Mouse (Mus musculus): ENCODE results near the gene Meaf6.

The Meaf6 gene

DNA sequence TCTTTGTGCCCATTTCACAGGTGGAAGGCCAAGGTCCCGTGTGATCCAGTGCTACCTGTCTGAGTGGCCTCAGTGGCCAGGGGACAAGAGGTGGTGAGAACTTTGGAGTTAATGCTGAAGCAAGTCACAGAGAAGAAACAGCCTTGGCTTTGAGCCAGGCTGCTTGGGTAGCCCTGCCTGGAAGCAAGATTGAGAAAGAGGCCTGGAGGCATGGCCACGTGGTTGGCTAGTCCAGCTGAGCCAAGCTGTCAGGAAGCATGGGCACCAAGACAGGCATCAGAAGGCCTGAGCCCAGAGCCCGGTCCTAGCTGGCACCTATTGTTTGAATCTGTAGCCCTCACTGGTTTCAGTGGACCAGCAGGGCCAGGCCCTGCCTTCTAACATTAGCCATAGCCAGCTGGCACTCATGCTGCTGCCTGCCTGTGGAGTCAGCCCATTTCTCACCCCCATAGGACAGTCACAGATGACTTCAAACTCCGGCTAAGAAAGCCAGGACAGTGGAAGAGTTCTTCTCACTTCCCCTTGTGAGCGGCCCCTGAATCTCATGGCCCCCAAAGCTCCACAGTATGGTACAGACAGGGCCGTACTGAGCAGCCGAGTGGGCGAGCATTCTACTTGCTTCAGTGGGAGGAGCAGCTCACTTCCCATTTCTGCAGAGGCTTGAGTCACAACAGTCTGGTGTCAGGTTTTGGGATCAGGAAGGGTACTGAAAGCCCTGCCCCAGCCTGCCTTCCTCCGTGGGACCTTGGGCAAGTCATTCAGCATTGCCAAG lies 31.3 kb downstream of the Meaf6 start:
- peak; percentile 60 to 85 for DNase-seq (ENCODE audit: low spot score in 2 of 2)

DNA sequence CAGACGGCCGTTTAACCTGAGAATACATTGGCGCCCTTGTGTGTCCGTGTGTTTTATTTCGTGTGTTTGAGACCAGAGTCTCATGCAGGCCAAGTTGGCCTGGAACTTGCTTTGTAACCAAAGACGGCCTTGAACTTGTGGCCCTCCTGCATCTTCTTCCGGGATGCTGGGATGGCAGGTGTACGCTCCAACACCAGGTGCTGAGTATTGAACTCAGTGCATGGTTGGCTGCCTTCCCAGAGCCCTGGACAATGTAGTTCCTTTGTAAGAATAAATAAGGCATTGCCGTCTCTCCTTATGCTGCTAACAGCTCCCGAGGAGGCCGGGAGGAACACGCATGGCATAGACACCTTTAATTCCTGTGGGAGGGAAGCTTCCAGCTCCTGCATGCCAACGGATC lies 32.0 kb downstream of the Meaf6 start:
- no peak for DNase-seq (ENCODE audit: low spot score in 2 of 2)

DNA sequence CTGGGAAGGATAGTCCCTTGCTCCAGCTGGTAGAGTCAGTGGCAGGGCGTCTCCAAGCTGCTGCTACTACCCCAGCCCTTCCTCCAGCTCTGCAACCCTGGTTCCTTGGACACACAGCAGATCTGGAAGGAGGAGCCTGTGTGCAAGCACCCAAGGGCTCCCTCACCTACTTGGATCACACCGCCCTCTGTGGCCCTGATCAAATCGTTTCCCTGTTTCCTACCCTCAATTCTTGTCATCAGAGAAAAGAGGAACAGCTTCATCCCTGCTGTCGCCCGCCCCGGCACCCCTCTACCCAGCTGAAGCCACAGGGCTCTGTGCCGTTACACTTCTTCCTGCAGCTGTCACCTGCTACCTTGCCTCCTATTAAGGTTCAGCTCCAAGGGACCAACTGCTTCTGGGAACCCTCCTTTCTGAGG lies 33.0 kb downstream of the Meaf6 start:
- peak in 1 of 2 experiments; percentile 48 for DNase-seq (ENCODE audit: low spot score in 2 of 2)

DNA sequence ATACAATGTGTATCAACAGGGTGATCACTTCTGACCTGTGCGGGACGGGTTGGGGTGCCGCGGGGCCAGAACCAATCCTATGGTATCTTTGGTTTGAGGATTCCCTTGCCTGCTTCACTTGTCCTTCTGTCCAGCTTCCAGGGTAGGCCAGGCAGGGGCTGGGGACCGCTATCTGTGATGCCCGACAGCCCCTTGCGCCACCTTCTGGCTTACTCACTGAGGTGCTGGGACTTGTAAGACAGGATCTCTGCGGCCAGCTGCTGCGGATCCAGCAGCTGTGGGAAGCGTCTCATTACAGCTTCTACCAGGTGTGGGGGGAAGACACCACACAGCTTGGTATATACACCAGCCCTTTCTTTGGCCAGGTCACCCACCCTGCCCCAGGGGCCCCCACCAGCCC lies 34.1 kb downstream of the Meaf6 start:
- no peak for DNase-seq (ENCODE audit: low spot score in 2 of 2)

DNA sequence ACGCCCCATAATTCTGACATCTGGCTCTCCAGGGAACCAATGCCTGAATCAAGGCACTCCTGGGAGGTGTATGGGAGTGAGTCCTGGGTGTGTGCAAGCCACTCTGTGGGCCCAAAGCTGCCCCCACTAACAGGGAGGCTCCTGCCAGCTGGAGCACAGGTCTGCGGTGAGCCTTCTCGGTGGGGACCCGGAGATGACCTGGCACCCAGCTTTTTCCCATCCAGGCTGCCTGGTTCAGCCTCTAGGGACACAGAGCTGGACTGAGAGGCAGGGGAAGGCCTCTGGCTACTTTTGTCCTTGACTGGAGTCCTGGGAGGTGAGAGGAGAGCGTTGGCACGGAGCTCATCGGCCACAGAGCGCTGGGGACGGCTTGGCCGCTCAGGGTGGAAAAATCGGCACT lies 34.8 kb downstream of the Meaf6 start:
- no peak for DNase-seq (ENCODE audit: low spot score in 2 of 2)

DNA sequence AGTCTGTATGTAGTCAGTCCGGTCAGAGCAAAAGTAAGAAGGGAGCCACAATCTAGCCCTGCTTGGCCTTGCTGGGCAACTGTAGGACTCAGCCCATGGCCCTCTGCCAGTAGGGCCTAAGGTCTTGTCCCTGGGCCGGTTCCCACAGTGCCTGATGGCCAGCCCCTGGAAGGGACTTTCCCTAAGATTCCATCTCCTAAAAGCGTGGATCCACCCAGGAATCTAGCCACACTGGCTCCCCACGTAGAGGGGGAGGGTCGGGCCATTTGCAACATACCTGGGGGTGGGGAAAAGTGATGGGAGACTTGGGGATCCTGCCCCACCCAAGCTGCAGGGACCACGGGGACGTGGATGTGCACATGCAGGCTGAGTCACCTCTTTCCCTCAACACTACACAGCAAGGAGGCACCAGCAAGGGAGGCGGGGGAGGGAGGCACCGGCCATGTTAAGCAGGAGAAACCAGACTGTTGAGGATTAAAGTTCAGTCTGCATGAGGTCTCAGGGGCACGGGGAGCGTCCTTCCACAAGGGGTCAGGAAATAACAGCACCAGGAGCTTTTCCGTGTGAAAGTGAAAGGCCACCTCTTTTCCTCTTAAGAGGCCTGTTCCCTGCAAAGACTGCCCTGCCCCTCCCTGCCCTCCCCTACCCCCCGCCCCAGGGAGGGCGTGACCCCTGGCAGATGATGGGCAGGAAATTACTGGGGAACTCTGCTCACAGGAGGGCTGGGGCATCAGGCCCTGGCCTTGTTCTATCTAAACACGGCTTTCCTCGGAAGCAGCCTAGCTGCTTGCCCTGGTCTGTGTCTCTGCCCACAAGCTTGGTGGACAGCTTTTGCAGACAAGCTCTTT lies 37.7 kb downstream of the Meaf6 start:
- peak; percentile 78 to 82 for DNase-seq (ENCODE audit: low spot score in 2 of 2)

DNA sequence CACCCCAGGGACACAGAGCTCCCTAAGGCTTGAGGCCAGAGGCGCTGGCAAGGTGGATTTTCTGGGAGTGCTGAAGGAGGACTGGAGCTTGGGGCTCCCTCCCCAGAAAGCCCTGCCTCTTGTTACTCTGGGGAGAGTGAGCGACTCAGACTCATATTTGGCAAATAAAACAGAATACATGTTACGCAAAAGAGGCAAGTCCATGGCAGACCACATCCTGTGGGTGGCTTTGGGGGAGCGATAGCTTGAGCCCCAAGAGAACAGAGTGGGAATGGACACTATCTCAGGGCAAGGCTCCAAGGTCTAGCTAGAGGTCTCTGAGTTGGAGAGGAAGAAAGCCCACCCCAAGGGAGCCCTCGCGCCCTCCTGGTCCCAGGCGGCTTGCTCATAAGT lies 38.3 kb downstream of the Meaf6 start:
- peak; percentile 10 to 64 for DNase-seq (ENCODE audit: low spot score in 2 of 2)

DNA sequence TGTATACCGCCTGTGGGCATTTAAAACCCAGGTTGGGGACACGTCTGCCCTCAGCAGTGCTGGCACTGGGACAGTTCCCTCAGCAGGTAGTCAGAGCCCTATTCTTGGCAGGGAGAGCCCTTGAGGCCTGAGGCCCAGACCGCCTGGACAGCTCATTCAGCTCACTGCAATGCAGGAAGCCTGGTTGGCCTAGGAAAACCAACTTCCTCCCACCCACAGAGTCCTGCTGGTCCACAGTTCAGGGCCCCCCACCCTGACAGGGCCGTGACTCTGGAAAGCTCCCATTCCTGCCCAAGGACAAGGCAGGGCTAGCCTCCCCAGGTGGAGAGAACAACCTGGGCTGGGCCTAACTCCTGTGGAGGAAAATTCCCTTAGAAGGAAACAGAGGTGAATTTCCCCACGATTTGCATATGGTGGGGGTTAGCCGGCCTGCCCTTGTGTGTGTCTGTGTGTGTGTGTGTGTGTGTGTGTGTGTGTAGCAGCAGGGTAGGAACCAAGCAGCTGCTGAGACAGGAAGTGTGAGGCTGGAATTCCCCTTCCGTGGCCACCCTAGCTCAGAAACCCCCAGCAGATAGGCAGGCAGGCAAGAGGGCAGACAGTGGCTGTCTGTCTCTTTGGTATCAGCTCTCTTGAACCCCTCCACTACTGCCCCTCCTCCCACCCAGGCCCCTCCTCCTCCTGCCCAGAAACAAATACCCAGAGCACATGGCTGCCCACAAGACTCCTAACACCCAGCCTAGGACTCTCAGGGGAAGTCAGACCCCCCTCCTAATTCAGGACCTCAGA lies 39.7 kb downstream of the Meaf6 start:
- peak in 1 of 2 experiments; percentile 20 for DNase-seq (ENCODE audit: low spot score in 2 of 2)

DNA sequence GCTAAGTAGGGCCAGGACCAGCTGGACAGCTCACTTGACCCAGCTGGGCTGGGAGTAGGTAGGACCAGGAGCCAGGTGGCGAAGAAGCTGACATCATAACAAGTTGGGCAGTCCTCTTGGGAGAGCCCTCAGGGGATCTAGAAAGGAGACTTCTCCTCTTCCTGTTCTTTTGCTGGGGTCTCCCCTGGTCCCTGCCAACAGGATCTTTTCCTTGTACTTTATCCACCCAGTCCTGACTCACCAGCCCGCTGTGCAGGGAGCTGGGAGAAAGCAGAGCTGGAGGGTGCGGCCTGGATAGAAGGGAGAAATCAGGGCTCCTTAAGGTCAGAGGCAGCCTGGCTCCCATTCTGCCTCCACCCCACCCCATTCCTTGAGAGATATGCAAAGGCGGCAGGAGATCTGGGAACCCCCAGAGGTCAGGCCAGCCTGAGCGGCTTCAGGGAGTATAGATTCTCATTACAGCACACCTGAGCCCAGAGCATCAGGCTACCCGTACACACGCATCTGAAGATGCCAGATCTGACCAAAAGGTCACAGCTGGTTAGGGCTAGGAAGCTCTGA lies 40.5 kb downstream of the Meaf6 start:
- DNase-seq (ENCODE audit: low spot score in 2 of 2), result peak; percentile 26

DNA sequence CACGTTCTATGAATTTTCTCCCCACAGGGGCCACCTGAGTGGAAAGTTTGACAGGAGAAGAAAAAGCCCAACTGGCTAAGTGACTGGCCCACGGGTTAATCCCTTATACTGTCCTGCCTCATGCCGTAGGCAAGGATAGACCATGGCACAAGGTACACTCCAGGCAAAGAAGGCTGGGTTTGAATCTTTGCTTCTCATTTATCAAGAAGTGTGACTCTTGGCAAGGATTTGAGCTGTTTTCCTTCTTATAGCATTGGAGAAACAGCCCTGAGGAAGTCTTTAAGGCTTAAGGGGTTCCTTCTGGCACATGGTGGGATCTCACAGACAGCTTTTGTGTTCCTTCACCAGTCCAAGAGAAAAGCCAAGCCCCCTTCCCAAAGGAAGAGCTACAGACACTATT lies 41.3 kb downstream of the Meaf6 start:
- DNase-seq (ENCODE audit: low spot score in 2 of 2), result no peak

DNA sequence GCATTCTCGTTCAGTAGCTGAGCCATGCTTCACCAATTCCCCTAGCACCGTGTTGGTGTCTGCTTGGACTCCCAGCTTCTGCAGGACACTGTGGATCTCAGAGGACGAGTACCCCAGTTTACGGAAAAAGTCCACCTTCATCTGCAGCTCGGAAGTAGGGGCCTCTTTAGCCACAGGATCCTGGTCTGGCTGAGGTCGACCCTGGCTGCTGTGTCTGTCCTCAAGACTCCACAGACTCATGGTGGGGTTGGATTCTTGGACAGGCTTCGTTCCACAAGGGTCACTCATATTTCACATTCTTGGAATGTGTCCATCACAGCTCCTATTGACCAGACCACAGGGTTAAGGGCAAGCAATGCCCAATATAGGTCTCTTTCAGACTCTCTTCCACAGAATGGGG lies 41.8 kb downstream of the Meaf6 start:
- DNase-seq (ENCODE audit: low spot score in 2 of 2), result no peak

DNA sequence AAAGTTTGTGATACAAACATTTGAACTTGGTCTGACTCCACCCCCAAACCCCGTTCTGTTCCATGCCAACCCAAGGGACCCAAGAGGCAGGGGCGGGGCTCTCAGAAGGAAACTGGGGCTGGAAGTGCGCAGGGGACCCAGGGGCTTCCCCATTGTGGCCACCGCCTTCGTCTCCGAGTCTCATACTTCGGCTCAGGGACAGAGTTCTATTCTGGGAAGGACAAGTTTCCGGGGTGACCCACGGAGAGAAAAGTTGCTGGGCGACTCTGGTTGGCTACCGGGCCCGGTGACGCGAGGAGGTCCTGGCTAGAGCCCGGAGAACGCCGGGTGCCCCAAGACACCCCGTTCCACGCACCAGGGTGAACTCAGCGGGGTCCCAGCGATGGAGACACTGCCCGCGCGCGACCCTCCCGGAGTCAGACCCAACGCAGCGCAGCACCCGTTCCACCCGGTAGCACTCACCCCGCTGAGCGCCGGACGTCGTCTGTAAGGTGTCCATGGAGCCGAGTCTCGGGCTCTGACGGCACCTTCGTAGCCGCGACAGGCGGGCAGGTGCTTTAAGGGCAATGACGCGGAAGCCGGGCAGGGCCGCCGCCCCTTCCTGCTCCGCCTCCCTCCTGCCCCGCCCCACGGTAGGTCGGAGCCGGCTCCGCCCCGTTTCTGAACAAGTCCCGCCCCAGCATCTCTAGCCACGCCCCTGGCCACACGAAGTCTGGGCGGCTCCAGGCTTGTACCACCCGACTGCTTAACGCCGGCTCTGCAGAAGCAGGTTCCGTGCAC lies 42.6 kb downstream of the Meaf6 start, which contains the start of gene Zc3h12a:
Gene Zc3h12a (minus strand): TSS at position 536 of the 780 bp plus-strand sequence.
- peak; percentile 92 to 93 for DNase-seq (ENCODE audit: low spot score in 2 of 2)

DNA sequence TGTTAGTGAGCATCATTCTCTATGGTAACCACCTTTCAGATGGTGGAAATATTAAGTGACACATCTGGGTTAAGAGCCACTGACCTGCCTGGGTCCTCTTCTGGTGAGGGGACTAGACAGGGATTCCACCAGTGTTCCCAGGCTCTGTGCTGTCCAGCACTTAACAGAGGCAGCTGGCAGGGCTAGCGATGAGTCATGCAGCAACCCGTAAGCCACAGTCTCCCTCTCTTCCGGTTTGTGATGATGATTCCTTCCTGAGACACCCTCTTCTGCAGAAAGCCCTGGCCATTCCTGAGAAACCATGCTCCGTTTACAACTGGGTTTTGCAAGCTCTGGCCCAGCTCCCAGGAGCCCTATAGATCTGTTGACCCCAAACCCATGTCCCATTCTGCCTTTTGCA lies 46.6 kb downstream of the Meaf6 start:
- peak; percentile 35 to 37 for DNase-seq (ENCODE audit: low spot score in 2 of 2)

DNA sequence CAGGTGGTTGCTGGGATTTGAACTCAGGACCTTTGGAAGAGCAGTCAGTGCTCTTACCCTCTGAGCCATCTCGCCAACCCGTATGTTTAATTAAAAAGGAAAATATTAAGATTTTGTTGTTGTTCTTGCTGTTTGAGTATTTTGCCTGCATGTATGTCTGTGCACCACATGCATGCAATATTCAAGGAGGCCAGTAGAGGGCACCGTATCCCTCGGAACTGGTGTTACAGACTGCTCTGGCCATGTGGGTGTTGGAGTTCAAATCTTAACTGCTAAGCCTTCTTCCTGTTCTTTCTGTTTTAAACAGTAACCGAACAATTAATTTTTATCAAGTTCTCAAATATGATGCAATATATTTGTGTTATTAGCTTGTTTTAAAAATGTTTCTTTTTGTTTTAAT lies 47.5 kb downstream of the Meaf6 start:
- DNase-seq (ENCODE audit: low spot score in 2 of 2), result peak; percentile 34 to 68

DNA sequence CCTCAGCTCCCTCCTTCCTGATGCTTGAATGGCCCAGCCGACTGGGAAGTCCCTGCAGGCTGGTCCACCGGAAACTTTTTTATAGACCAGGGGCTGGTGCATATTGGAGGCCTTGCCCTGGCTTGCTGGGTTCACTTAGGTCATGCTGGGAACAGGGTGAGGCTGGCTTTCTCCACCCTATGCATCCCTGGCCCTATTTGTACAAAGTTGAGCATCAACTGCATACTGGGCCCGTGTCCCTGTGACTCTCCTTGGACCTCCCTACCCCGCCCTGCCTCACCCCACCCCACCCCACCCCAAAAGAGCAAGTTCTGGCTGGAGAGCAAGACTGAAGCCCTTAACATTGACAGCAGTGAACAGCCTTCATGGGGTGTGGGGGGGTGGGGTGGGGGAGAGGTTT lies 49.3 kb downstream of the Meaf6 start:
- no peak for DNase-seq (ENCODE audit: low spot score in 2 of 2)

DNA sequence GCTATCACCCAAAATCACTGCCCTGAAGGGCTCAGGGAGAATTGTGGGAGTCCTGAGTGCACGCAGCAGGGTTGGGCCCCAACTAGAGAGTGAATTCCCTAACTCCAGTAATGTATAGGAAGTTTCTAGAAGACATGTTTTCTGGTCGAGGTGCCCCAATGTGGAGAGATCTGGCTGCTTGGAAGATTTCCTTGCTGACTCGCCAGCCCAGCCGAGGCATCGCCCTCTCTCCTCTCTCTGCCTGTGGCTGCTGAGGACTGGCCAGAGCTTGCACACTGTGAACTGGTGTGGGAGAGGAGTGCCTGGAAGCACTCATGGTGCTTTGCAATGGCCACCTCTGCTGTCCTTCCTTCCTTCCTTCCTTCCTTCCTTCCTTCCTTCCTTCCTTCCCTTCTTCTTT lies 49.7 kb downstream of the Meaf6 start:
- DNase-seq (ENCODE audit: low spot score in 2 of 2), result no peak

DNA sequence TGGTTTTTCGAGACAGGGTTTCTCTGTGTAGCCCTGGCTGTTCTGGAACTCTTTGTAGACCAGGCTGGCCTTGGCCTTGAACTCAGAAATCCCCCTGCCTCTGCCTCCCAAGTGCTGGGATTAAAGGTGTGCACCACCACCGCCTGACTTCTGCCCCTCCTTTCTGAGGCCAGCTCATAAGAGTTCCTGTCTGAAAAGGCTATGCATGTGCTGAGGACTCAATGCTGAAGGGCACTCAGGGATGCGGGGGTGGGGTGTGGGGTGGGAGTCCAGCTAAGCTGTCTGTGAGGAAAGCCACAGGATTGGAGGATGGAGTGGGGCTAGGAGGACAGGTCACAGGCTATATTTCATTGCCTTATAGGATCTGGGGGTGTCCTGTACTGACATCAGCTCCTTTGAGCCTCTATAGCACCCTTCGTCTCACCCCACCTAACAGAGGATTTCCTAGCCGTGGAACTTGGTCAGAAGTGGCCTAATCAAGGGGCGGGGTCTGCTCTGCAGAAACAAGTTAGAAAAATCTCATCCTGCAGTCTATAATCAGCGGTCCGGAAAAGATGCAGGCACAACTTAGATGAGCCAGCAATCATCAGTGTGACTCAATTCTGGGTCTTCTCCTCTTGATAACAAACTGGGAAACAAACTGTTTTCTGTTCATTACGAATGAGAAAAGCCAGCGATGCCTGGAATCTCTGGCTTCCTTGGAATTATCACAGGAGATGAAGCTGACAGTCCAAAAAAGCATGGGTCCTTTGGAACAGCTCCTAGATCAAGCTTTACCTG lies 50.3 kb downstream of the Meaf6 start:
- no peak for DNase-seq (ENCODE audit: low spot score in 2 of 2)

DNA sequence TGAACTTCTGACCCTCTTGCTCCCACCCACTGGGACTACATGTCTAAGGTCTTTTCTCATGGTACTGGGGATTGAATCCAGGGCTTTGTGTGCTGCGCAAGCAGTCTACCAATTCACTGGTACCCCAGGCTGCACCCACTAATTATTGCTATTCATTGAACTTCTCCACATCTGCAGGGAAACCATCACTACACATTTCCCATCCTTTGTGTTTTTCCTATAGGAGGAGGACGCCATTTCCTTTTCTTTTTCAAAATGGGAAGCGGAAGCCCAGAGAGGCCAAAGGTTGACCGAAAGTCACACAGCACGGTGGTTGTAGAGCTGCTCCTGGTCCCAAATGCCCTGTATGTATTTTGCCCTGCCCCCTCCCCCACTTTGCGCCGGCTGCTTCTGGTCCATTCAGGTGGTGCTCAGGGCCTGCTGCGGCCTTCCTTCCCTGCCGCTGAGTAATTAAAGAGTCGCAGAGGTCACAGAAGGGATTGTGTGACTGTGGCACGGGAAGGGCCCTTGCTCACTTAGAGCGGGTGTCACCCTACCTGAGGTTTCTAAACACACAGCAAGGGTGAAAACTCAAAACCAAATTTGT lies 51.5 kb downstream of the Meaf6 start:
- no peak for DNase-seq (ENCODE audit: low spot score in 2 of 2)

DNA sequence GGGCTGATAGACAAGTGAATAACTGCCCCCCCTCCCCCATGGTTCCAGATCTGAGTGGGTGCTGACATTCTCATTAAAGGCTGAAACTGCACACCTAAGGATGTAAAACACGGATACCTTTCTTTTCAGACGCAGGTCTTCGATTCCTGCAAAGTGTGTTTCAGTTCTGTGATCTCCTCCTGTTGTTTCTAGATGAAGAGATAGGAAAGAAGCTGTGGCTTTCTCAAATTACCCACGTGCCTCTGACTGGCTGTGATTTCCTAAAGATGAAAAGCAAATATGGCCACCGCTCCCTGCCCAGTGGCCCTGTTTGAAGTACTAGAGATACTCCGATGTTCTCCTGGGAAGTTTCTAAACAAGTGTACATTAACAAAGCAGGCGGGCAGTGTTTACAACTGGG lies 53.4 kb downstream of the Meaf6 start:
- DNase-seq (ENCODE audit: low spot score in 2 of 2), result no peak

DNA sequence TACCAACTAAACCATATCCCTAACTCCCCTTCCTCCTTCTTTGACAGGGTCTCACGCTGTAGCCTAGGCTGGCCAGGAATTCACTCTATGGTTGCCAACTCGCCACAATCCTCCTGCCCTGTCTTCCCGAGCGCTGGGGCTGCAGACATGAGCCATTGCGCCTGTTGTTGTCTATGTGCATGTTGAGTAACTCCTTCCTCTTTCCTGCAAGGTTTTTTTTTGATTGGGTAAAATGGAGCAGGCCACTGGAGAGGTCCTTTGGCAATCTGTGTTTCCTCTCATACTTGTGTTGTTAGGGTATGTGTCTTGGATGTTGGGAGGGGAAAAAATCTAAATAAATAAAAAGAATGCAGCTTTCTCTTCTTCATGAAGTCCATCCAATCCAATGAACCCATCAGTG lies 59.3 kb downstream of the Meaf6 start:
- DNase-seq (ENCODE audit: low spot score in 2 of 2), result no peak
